Mouse (Mus musculus): ENCODE results near the gene Nrxn2. TPM values are rescaled to one million over a fixed set of nuclear protein-coding genes. Genes with fewer than 3 reads are reported as not detected.

The Nrxn2 gene
- polyA plus RNA-seq, 1 experiment from 2014 or later: 1.4 TPM

GRCm38 (mm10) chr19:6408749-6409148, 9.8 kb upstream of the Nrxn2 start:
- Histone ChIP-seq H3K9me3 (ENCODE audit: control insufficient read depth) (no peaks in the 10 kb centered on the region), H3K4me2 (replicated peaks; ENCODE audit: low read depth) (no peak overlapping the region), H3K27ac (ENCODE audit: low read depth, low read length) (no peak overlapping the region), H3K4me3 (ENCODE audit: low read depth, low read length) (no peak overlapping the region), H3K4me1 (replicated peaks; ENCODE audit: control insufficient read depth, insufficient read depth, low read length) (no peaks in the 10 kb centered on the region), H3K36me3 (ENCODE audit: control insufficient read depth, insufficient read depth) (no peaks in the 10 kb centered on the region; the same call in 1 of the 2 replicates), H3K9ac (ENCODE audit: low read depth, low read length) (no peak overlapping the region), H3K27me3 (replicated peaks; ENCODE audit: control insufficient read depth, insufficient read depth, low read length) (no peaks in the 10 kb centered on the region)
- 75% methylated on average over 8 of the region's 8 CpGs for WGBS
- no peak for TF ChIP-seq CTCF (IDR thresholded peaks at IDR 0.05; ENCODE audit: low read depth)
- ATAC-seq: no peak

GRCm38 (mm10) chr19:6409176-6409575, 9.4 kb upstream of the Nrxn2 start:
- WGBS: 74% methylated on average over 5 of the region's 5 CpGs

GRCm38 (mm10) chr19:6409936-6410335, 8.6 kb upstream of the Nrxn2 start:
- H3K27me3 ChIP-seq (replicated peaks; ENCODE audit: control insufficient read depth, insufficient read depth, low read length): no peaks in the 10 kb centered on the region
- H3K4me2 ChIP-seq (replicated peaks; ENCODE audit: low read depth): no peak overlapping the region
- H3K9me3 ChIP-seq (ENCODE audit: control insufficient read depth): no peaks in the 10 kb centered on the region
- ATAC-seq: no peak
- WGBS: 78% methylated on average over 5 of the region's 5 CpGs
- H3K9ac ChIP-seq (ENCODE audit: low read depth, low read length): no peak overlapping the region
- no peak overlapping the region for H3K4me3 ChIP-seq (ENCODE audit: low read depth, low read length)
- H3K4me1 ChIP-seq (replicated peaks; ENCODE audit: control insufficient read depth, insufficient read depth, low read length): no peaks in the 10 kb centered on the region
- H3K36me3 ChIP-seq (ENCODE audit: control insufficient read depth, insufficient read depth): no peaks in the 10 kb centered on the region; the same call in 1 of the 2 replicates
- H3K27ac ChIP-seq (ENCODE audit: low read depth, low read length): no peak overlapping the region
- no peak for TF ChIP-seq CTCF (IDR thresholded peaks at IDR 0.05; ENCODE audit: low read depth)

More at GRCm38 (mm10) chr19:6409176-6409575, 9.4 kb upstream of the Nrxn2 start:
- H3K4me1 ChIP-seq (replicated peaks; ENCODE audit: control insufficient read depth, insufficient read depth, low read length): no peaks in the 10 kb centered on the region
- H3K4me2 ChIP-seq (replicated peaks; ENCODE audit: low read depth): no peak overlapping the region
- H3K4me3 ChIP-seq (ENCODE audit: low read depth, low read length): no peak overlapping the region
- no peak for ATAC-seq
- TF ChIP-seq CTCF (IDR thresholded peaks at IDR 0.05; ENCODE audit: low read depth): no peak
- no peaks in the 10 kb centered on the region for H3K27me3 ChIP-seq (replicated peaks; ENCODE audit: control insufficient read depth, insufficient read depth, low read length)
- H3K27ac ChIP-seq (ENCODE audit: low read depth, low read length): no peak overlapping the region
- H3K9ac ChIP-seq (ENCODE audit: low read depth, low read length): no peak overlapping the region
- H3K36me3 ChIP-seq (ENCODE audit: control insufficient read depth, insufficient read depth): no peaks in the 10 kb centered on the region; the same call in 1 of the 2 replicates
- H3K9me3 ChIP-seq (ENCODE audit: control insufficient read depth): no peaks in the 10 kb centered on the region

- Histone ChIP-seq H3K4me1 (replicated peaks; ENCODE audit: control insufficient read depth, insufficient read depth, low read length) (no peaks in the 10 kb centered on the region), H3K36me3 (ENCODE audit: control insufficient read depth, insufficient read depth) (no peaks in the 10 kb centered on the region; the same call in 1 of the 2 replicates), H3K9me3 (ENCODE audit: control insufficient read depth) (no peaks in the 10 kb centered on the region), H3K4me3 (ENCODE audit: low read depth, low read length) (no peak overlapping the region), H3K27me3 (replicated peaks; ENCODE audit: control insufficient read depth, insufficient read depth, low read length) (peaks cover 4% of the 10 kb centered on the region; the same call in 1 of the 2 replicates), H3K27ac (ENCODE audit: low read depth, low read length) (no peak overlapping the region), H3K4me2 (replicated peaks; ENCODE audit: low read depth) (no peak overlapping the region), H3K9ac (ENCODE audit: low read depth, low read length) (no peak overlapping the region)
- no peak for TF ChIP-seq CTCF (IDR thresholded peaks at IDR 0.05; ENCODE audit: low read depth)
- ATAC-seq: no peak
- WGBS: 52% methylated on average over 14 of the region's 14 CpGs
These were observed 5.7 kb upstream of the Nrxn2 start for GRCm38 (mm10) chr19:6412798-6413197.

GRCm38 (mm10) chr19:6415454-6415853, 3.1 kb upstream of the Nrxn2 start:
- H3K27me3 ChIP-seq (replicated peaks; ENCODE audit: control insufficient read depth, insufficient read depth, low read length): peaks cover 29% of the 10 kb centered on the region
- H3K4me1 ChIP-seq (replicated peaks; ENCODE audit: control insufficient read depth, insufficient read depth, low read length): no peaks in the 10 kb centered on the region
- H3K36me3 ChIP-seq (ENCODE audit: control insufficient read depth, insufficient read depth): no peaks in the 10 kb centered on the region; the same call in 1 of the 2 replicates
- no peak overlapping the region for H3K27ac ChIP-seq (ENCODE audit: low read depth, low read length)
- 55% methylated on average over 6 of the region's 6 CpGs for WGBS
- no peak overlapping the region for H3K4me2 ChIP-seq (replicated peaks; ENCODE audit: low read depth)
- ATAC-seq: no peak
- TF ChIP-seq CTCF (IDR thresholded peaks at IDR 0.05; ENCODE audit: low read depth): no peak
- no peak overlapping the region for H3K9ac ChIP-seq (ENCODE audit: low read depth, low read length)
- H3K9me3 ChIP-seq (ENCODE audit: control insufficient read depth): no peaks in the 10 kb centered on the region
- no peak overlapping the region for H3K4me3 ChIP-seq (ENCODE audit: low read depth, low read length)

- Histone ChIP-seq H3K27me3 (replicated peaks; ENCODE audit: control insufficient read depth, insufficient read depth, low read length) (peaks cover 37% of the 10 kb centered on the region), H3K4me1 (replicated peaks; ENCODE audit: control insufficient read depth, insufficient read depth, low read length) (no peaks in the 10 kb centered on the region), H3K36me3 (ENCODE audit: control insufficient read depth, insufficient read depth) (no peaks in the 10 kb centered on the region), H3K4me2 (replicated peaks; ENCODE audit: low read depth) (no peak overlapping the region), H3K9ac (ENCODE audit: low read depth, low read length) (no peak overlapping the region), H3K27ac (ENCODE audit: low read depth, low read length) (no peak overlapping the region), H3K4me3 (ENCODE audit: low read depth, low read length) (no peak overlapping the region), H3K9me3 (ENCODE audit: control insufficient read depth) (no peaks in the 10 kb centered on the region)
- ATAC-seq: no peak
- 28% methylated on average over 9 of the region's 9 CpGs for WGBS
- no peak for TF ChIP-seq CTCF (IDR thresholded peaks at IDR 0.05; ENCODE audit: low read depth)
These were observed 2.3 kb upstream of the Nrxn2 start for GRCm38 (mm10) chr19:6416124-6416770.

Measured in intestine, postnatal 0 days (tissue).